Mouse (Mus musculus): Measurements from ENCODE around the gene Prss38.
A peak's percentile ranks its signal among the peaks of the same experiment; 100 is the strongest.

Prss38 gene

DNA sequence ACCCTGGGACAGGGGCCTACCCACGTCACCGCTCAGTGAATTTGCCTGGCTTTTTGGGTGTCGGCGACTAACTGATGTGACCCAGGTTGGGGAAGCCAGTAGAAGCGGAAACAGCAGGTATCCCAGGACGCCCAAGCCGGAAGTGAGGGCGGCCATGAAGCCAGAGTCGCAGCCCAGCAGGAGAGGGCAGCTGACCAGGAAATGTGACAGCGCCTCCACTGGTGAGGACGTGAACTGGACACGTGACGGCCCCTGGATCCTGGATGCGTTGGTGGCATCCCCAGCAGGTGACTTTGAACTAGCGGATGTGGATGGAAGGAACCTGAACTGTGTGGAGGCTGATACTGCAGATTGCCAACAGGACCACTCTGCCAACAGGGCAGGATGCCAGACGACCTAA is at the start of gene Prss38:
Prss38 (minus strand) TSS at position 183 of the 400 bp plus-strand sequence.
- DNase-seq = no peak

DNA sequence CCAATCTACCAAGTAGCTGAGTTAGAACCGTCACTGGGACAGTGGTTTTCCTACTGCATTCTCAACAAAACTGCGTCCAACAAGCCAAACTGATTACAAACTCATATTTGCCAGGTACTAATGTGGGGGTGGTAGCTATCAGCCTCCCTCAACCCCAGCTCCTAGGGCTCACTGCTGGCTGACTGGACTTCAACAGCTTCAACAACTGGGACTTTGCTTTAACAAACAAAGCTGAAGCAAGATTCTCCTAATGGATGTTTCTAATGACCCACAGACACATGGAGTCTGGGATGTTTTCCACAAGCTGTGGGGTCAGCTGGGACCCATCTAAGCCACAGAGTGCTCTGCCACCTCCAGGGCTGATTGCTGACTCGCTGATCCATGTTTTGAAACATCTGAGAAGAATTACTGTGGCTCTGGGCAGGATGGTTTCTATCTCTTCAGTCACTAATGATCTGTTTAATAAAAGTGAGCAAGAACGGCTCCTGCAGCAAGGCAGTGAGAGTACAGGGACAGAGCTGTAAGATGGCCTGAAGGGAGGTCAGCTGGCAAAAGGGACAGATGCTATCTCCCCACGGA is 47.6 kb upstream of the Prss38 start:
- no peak for DNase-seq

DNA sequence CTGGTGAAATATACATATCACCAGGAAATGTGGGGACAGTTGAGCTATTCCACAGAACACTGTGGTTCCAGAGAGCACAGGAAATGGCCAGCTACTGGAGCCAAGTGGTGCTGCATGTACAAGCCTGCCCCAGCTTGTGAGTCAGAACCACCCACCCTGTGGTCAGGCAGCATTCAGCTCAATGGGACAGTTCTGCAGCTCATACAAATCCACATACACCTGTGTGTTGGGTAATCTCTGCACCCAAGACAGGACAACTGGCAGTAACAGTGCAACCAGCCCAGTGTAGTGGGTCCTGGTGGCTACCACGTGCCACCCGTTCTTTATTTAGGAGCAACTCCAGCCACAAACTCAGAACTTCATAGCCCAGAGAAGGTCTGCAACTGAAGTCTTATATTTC is 46.5 kb upstream of the Prss38 start:
- DNase-seq = peak; percentile 35

DNA sequence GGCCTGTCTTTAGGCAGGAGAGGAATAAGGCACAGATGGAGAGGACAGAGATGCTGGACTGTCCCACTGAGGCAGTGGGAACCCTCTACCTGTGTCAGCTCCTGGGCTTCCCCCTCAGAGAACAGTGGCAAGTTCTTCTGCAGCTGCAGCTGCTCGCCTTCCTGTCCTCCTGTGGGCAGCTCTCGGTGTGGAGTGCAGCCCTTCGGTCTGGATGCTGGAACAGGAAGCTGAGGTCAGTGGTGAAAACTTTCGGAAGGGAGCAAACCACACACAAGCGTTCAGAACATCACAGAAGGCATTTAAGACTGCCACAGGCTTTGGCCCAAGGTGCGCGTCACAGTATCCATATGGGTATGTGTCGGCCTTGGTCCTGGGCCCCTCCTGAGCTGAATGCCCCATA is 46.0 kb upstream of the Prss38 start:
- peak; percentile 34 for DNase-seq

DNA sequence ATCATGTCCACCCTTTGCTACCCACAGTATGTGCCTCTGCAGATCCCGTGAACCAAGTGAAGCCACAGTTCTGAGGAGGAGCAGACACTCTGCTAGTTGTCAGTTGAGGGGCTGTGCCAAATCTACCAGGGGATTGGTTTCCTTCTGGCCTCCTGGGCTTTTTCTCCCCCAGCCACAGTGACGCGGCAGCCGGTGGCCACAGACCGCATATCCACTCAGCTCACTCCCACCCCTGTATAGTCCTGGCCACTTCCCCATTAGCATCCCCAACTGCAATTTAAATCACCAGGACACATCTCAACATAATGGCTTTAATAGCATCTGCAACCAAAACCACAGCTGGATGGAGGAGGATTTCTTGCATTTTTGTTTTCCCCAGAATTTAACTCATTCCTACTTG is 43.3 kb upstream of the Prss38 start:
- peak; percentile 38 for DNase-seq

DNA sequence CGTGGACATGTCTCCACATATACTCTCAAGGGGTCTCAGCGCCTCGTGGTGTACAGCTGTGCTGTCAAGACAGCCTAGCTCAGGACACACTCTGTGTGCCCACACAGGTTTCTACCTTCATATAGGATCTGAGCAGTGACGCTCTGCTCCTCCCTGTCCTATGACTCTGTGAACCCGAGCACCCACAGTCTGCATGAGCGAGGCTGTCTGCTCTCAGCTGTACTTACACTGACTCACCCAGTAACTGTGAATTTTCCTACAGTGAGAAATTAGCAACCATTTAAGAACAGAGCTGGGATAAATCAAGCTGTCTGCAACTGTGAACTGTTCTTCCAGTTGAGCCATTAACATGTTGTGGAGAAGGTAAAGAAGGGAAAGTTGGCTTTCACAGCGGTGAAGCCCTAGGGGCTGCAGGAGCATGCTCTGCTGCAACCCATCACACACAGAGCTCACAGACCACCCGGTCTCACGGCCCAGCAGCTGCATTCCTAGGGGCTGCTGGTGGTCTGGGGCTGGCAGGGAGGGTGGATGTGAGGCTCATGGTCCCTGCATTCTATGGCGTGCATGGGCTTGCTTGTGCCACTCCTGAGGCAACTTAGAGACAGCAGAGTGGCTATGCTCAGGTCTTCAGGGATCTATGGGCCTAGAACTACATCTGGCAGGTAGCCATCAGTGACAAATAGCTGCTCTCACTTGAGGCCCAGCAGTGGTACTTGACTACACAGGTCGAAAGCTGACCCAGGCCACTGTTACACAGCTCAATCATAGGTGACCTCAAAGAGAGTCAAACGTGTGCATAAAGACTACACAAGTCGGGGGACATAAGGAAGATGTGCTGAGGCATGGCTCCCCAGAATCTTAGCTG is 37.8 kb upstream of the Prss38 start:
- no peak for DNase-seq

DNA sequence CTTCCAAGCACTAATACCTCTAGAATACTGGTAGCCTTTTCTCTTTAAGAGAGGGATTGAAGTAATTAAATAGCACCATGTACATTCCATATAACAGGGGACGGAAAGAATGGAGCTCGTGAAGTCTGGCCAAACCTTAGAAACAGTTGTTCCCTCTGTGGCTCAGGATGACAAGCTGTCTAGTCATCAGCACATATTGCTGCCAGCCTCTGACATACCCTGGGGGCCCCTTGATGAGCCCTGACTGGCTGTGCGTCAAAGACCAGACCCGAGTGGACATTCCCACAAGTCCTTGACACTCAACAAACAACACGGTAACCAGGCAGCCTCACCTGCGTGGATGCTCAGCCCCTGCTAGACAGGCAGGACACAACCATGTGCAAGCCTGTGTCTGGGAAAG is 36.6 kb upstream of the Prss38 start:
- DNase-seq = no peak

DNA sequence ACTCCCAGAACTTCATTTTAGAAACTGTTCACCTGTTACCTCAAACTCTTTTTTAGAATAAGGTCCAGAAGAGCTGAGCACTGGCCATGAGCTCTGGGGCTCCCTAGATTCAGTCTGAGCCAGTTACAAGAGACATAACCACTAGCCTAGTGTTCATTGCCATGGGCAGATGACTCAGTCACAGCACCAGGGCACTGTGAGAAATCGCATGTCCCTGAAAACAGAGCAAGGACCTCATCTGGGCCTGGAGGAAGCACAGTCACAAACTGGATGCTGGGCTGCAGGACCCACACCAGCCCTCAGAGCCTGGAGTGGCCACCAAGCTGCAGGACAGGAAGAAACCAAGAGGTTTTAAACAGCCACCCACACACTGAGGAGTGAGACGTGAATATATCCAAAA is 35.4 kb upstream of the Prss38 start:
- no peak for DNase-seq

DNA sequence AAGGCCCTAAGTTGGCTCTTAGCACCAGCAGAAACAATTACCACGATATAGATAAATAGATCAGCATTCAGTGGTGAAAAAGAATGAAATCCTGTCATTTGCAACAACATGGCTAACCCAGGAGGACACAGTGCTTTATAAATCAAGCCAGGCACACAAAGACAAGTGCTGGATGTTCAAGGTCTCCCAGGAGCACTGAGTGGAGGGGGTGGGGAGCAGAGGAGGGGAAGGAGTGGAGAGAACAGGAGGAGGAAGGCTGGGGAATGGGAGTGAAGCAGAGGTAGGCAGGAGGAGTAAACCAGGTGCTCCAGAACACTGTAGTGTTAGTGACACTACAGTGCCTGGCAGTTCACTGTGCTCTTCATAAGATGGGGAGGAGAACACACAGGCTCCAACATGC is 30.3 kb upstream of the Prss38 start:
- no peak for DNase-seq

DNA sequence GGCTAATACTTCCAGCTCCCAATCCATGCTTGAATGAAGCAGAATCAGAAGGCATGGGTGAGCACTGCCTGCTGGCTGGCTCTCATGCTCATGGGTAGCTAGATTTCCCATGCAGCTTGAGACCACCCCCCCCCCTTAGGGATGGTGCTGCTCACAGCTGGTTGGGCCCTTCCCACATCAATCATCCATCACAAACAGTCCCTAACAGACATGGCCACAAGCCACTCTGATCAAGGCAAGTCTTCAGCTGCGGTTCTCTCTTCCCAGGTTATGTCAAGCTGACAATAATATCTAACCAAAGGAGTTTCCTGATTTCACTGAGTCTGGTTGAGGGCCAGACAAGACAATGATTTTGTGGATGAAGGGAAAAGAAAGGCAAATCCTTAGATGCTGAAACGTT is 25.4 kb upstream of the Prss38 start:
- DNase-seq = no peak

DNA sequence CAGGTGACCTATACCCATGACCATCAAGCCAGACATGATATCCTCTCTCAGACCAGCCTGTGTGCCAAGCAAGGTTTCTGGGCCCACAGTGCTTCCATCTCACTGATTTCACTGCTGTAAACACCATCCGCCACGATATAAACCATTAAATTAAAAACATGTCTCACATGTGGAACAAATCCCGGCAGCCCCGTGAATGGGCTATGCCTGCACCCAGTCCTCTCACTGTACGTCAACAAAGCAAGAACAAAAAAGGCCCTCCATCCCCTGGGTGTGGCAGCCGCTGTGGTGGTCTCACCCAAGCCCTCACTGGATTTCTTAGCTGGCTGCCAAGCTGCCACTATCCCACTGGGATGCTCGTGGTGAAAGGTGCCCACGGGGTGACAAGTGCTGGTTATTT is 24.4 kb upstream of the Prss38 start:
- DNase-seq = no peak

DNA sequence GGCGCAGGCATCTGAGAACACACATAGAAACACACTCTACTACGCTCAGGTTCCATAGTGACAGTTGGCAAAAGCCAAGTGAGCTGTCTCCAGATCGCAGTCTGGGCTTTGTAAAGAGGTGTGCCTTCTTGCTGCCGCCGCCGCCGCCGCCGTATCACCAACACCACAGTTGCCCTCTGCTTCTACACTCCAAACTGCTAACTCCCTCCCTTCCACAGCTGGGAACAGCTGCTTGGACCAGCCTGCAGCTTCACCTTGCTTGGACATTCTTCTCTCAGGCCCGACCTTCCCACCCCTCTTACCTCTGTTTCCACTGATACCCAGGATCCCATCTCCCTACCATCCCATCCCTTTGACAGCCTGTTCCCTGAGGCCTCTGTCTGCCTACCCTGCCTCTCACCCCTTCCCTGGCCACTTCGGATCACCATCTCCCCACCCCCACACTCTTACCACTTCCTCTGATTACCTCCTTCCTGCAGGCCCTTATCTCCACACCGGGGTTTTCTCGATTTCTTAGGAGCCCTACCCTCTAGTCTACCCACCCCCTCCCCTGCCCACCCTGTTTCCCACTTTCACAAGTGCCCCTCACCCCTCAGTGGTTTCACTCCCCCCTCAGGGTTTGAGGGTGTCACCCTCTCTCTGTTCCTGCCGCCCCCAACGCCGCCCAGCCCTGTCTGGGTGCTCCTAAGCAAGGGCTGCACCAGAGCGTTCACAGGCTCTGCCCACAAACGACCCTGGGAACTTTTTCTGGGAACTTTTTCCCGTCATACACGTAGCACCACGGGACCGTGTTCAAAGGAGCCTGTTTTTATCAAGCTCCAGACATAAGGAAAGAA is 22.3 kb upstream of the Prss38 start:
- DNase-seq = no peak

DNA sequence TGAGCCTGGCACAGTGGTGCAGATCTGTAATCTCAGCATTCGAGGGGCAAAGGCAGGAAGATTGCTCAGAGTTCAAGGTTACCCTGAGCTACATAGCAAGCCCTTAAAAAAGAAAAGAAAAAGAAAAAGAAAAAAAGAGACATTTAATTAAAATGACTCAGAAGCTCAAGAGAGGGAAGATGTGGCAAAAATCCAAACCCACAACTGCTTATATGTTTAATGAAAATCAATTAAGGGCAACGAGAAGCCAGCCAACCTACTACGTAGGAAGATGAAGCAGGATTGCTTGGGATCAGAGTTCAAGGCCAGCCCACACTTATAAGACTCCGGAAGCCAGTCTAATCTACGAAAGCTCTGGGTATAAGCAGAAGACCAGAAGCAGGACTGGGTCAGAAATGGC is 19.0 kb upstream of the Prss38 start:
- DNase-seq = no peak

DNA sequence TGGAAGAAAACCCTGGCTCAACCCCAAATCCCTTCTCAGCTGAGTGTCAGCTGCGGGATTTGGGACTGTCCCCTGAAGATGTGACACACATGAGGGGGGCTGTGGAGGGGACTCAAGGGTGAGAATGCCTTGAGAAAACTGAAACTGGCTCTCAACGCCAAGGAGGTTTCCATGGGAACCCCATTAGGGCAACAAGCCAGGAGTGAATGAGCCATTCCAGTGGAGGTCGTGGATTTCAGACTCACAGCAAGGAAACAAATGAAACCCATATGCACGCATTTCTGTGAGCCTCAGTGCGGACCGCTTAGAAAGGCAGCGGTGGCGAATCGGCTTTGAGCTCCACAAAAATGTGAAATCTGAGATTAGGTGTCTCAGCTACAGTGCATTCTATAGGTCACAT is 18.1 kb upstream of the Prss38 start:
- DNase-seq = peak; percentile 77

DNA sequence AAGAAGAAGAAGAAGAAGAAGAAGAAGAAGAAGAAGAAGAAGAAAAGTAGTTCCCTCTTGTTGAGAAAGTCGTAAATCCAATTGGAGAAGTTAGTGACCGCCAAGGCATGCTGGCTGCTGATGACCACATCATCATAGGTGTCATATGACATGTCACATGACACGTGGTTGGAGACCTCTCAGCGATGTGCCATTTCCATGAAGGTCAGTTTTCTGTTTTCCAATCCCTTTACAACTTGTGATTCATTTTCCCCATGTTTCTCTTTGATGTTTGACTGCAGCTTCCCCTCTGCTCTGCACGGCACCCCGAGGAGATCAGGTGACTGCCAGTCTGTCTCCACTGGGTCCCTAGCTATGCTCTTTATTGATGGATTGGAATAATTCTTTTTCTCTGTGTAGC is 16.8 kb upstream of the Prss38 start:
- DNase-seq = no peak

DNA sequence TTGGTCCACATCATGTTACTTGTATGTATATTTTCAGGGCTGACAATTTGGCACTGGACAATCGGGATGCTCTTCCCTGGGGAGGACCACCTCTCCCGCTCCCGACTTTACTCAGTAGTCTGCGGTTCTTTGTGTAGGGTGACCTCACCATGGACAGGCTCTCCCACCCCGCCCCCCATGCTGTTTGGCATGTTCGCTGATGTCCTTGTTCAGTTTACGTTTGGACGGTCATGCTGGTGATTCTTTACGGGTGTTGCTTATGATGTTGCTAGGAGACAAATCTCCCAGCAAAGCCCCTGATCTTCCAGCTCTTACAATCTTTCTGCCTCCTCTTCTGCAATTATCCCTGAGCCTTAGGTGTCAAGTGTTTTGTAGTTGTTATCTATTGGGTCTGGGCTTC is 15.0 kb upstream of the Prss38 start:
- DNase-seq = no peak

DNA sequence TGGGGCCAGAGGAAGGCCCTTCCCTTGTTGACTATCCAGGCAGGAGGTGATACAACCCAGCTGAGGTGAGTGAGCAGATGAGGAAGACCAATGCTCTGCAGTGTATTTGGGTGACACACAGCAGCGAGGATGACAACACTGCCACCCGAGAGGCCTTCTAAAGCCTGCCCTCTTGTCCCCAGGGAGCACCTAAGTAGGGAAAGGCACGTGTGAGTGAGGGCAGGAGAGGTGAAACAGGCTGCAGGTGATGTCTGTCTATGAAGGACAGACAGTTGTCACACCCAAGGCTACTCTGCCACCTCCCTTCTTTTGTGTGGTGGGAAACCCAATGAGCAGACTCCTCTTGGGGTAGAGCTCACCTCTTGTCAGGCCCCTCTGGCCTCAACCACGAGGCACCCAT is 14.2 kb upstream of the Prss38 start:
- DNase-seq = no peak

DNA sequence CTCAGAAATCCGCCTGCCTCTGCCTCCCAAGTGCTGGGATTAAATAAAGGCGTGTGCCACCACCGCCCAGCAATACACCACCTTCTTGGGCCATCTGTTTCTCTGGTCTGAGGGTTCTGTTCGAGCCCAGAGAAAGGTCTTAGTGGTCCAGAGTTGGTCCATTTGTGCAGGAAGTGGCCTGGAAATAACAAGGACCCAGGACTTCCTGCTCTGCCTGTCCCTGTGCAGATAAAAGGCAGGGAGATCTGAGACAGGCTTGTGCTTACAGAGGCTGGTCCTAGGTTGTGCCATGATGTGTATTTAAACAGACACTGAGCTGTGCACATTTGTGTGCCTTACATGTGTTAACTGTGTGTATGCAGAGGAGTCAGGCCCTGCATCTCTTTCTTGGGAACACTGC is 13.3 kb upstream of the Prss38 start:
- DNase-seq = no peak

DNA sequence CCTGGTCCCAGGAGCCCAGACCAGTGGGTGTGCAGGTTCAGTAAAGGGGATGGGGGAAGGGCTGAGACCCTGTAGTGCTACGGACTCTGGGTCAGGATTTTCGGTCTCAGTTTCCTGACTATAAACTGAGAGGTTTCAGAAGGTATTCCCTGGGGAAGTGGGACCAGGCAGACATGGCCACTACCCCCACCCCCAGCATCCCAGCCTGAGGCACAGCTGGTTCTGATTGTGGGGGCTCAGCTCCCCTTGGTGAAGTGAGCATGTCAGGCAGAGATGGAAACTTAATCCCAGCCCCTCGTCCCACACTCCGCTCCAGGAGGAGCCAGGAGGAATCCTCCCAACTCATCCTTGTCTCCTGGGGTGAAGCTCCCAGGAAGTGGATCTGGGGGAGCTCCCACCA is 12.0 kb upstream of the Prss38 start:
- DNase-seq = no peak

DNA sequence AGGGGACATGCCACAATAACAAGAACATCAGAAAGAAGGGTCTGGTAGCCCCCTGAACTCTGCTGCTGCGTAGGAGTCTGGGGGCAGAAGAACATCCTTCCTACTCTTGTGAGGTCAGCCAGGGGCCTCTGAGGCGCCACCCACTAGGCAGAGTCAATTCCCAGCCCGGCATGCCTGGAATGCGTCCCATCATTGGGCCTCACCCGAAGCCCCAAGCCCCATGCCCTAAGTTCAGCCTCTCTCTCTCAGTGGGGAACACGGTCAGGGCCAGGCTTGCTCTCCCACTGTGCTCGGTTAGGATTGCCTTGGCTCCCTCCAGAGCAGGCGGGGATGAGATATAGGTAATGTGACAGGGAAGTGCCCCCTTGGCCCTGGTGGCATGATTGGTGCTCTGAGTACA is 9.7 kb upstream of the Prss38 start:
- DNase-seq = peak; percentile 56

DNA sequence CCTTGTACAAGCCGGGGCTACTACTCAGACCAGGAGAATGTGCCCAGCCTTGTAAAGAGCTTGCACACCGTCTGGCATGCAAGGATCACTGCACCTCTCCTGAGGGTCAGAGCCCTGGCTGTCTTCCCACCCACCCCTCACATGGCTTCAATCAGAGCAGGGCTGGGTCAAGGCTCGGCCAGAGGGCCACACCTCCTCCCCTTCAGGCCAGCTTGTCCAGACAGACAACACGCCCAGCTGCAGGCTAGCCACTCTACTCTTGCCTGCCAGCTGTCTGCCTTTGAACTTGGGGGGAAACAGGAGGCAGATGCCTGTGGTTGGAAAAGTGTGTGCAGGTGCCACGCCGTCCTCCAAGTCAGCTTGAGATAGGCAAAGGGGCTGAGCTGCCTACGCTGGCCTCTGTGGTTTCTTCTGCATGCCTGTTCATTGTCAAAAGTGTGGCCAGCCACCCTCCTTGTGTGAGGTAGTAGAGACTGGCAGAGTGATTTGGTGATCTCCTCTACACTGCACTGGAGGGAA is 9.0 kb upstream of the Prss38 start:
- DNase-seq = peak; percentile 74

DNA sequence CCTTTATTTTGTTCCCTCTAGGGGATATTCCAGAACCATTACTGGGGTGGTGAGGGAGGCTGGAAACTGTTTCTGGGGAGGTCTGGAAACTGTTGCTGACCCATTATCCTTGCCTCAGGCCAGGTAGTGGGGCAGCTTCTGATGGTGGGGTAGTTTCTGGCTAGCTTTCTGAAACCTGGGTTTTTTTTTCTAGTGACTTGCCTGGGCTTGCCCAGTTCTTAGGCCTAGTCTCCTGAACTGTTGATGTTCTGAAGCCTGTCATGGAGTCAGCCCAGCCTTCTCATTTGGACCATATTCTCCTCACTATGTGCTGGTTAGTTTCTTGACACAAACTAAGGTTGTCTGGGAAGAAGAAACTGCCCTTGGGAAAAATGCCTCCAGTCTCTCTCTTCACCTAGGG is 4.1 kb upstream of the Prss38 start:
- no peak for DNase-seq

DNA sequence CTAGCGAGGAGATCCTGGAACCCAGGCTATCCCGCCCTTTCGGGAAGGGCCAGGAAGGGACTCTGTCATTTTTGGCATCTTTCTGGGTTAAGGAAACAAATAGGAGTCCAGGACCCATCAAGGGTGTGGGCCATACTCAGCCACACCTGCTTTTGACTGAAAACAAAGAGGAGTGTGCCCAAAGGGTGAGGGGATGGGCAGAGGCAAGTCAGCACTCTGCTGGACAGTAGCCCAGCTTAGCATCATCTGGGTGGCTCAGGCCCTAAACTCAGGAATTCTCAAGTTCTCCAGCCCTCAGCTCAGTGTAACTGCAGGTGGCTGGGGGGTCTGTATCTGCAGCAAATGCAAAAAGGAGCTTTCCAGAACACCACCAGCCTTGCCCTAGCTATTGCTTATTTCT is 2.5 kb upstream of the Prss38 start:
- no peak for DNase-seq

DNA sequence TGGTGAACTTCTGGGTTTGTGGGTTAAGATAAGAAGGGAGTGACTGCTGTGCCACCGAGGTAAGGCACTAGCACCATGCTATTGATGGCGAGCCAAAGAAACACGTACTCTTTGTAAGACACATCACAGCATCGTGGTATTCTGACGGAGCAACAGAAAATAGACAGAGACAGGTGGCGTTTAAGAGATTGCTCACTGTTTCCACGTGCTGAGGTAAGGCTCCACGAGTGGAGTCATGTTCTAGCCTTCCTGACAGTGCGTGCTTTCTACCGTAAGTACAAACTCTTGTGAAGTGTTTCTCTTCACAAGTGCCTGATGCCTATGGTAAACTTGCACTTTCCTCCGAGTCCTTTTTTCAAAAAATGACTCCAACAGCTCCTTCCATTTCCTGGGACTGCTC is 5.6 kb downstream of the Prss38 start:
- no peak for DNase-seq
